Mouse (Mus musculus): Measurements from ENCODE around the gene Cpeb3. TPM values are rescaled to one million over a fixed set of nuclear protein-coding genes. Genes with fewer than 3 reads are reported as not detected.

Gene Cpeb3
- polyA plus RNA-seq, 1 experiment: 10.1 TPM

DNA sequence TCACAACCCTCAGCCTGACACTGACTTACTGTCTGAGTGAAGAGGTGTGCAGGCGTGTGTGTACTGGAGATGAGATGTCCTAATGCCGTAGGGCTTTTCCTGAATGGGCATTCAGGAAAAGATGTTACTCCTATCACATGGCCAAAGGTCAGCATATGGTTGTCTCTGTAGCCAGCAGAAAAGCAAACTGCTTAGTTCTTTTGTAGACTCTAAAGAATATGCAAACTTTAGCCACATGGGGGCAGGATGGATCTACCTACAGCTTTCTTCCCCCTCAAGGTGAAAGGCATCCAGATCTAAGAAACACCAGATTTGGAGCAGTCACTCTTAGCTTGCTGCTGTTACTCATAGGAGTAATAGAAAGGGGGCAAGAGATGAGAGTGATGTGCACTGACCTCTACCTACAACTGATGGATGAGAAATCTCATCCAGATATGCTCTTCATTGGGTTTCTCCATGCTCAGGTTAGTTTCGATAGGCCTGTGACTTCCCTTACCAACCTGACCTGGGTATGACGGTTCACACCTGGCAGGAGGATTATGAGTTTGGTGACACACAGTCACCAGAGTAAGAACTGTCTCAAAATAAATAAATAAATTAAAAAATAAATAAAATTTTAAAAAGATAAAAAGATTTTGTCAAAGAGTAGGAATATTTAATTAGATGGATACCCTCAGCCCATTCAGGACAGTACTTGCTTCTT, 157.6 kb downstream of the Cpeb3 start:
- Histone ChIP-seq H3K36me3 (ENCODE audit: control insufficient read depth) (peaks cover 5% of the 10 kb centered on the region), H3K4me3 (replicated peaks) (no peak overlapping the region), H3K9me3 (ENCODE audit: control insufficient read depth, low read length) (no peaks in the 10 kb centered on the region), H3K4me1 (ENCODE audit: control insufficient read depth) (no peaks in the 10 kb centered on the region; the same call in 1 of the 2 replicates), H3K27me3 (ENCODE audit: control insufficient read depth) (no peaks in the 10 kb centered on the region)
- TF ChIP-seq GATA1 (IDR thresholded peaks at IDR 0.05; ENCODE audit: low read length): no peak
- no peak for TF ChIP-seq TAL1 (IDR thresholded peaks at IDR 0.05; ENCODE audit: low read length)

DNA sequence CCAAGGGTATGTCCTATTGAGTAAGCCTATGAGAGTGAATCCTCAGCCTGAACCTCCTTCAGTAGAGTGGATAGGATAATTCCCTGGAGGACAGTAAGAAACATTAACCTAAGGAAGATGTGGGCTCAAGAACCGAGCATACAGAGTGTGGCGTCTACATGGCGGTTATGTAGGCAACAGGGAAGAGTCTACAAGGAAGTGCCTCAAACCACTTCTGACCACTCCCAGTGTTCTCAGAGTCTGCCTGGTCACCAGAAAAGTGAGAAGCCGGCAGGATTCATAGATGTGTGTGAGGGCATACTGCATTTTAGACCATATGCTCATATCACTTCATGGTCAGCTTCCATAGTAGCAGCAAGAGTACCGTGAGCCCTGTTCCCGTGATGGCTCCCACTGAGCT, 159.9 kb downstream of the Cpeb3 start:
- Histone ChIP-seq H3K9me3 (ENCODE audit: control insufficient read depth, low read length) (no peaks in the 10 kb centered on the region), H3K4me3 (replicated peaks) (no peak overlapping the region), H3K27me3 (ENCODE audit: control insufficient read depth) (no peaks in the 10 kb centered on the region), H3K4me1 (ENCODE audit: control insufficient read depth) (no peaks in the 10 kb centered on the region; the same call in 1 of the 2 replicates), H3K36me3 (ENCODE audit: control insufficient read depth) (peaks cover 13% of the 10 kb centered on the region)
- no peak for TF ChIP-seq TAL1 (IDR thresholded peaks at IDR 0.05; ENCODE audit: low read length)
- no peak for TF ChIP-seq GATA1 (IDR thresholded peaks at IDR 0.05; ENCODE audit: low read length)

DNA sequence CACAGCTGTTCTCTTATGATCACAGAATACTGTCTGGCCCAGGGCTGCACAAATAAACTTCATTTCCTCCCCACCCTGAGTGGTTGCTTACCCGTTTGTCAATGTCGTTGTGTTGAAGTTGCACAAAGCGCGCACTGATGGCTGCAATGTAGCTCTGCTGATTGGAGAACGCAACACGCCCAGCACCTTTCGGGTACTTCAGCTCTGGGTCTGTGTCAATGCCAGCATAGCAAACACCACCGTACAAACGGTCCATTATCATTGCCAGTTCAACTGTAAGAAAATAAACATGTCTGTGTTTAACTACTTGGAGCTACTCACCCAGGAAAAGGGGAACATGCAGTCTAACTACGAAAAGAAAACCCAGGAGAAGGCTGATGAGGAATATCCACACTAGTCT, 164.0 kb downstream of the Cpeb3 start:
- Histone ChIP-seq H3K36me3 (ENCODE audit: control insufficient read depth) (peaks cover 19% of the 10 kb centered on the region), H3K9me3 (ENCODE audit: control insufficient read depth, low read length) (no peaks in the 10 kb centered on the region), H3K4me3 (replicated peaks) (no peak overlapping the region), H3K27me3 (ENCODE audit: control insufficient read depth) (no peaks in the 10 kb centered on the region), H3K4me1 (ENCODE audit: control insufficient read depth) (peaks cover 2% of the 10 kb centered on the region; the same call in 1 of the 2 replicates)
- TF ChIP-seq TAL1 (IDR thresholded peaks at IDR 0.05; ENCODE audit: low read length): no peak
- TF ChIP-seq GATA1 (IDR thresholded peaks at IDR 0.05; ENCODE audit: low read length): no peak

DNA sequence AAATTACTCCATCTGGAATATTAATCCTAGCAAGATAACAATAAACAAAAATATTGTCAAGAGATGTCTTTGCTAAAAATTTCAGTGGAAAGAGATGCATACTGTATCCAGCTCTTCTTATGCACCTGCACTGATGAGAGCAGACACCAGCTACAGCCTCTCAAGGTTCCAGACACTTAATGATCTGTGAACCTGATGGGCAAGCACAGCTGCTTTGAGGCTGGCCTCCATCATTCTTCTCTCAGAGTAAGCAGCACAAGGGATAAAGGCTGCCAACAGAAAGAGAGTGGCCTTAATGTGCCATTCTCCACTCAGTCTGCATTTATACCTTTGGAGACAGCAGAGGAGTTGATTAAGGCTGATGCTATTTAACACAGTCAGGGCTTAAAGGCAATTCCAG, 167.5 kb downstream of the Cpeb3 start:
- no peak for TF ChIP-seq TAL1 (IDR thresholded peaks at IDR 0.05; ENCODE audit: low read length)
- no peak for TF ChIP-seq GATA1 (IDR thresholded peaks at IDR 0.05; ENCODE audit: low read length)

DNA sequence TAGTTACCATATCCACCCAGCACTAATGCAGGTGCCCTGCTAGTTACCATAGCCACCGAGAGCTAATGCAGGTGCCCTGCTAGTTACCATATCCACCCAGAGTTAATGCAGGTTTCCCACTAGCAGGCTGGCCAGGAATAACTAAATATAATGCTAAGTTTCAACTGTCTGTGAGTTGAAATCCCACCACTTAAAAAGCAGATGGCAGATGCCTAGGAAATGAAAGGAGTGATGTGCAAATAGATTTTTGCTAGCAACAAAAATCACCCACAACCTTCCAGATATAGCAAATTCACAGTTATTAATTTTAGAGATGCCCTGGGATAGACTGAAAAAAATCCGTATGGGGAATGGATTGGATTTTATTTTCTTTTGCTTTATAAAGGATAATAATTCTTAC, 176.0 kb downstream of the Cpeb3 start:
- Histone ChIP-seq H3K9me3 (ENCODE audit: control insufficient read depth, low read length) (no peaks in the 10 kb centered on the region), H3K4me1 (ENCODE audit: control insufficient read depth) (no peaks in the 10 kb centered on the region), H3K4me3 (replicated peaks) (no peak overlapping the region), H3K36me3 (ENCODE audit: control insufficient read depth) (peaks cover 12% of the 10 kb centered on the region), H3K27me3 (ENCODE audit: control insufficient read depth) (no peaks in the 10 kb centered on the region)
- no peak for TF ChIP-seq GATA1 (IDR thresholded peaks at IDR 0.05; ENCODE audit: low read length)
- no peak for TF ChIP-seq TAL1 (IDR thresholded peaks at IDR 0.05; ENCODE audit: low read length)

More for the DNA sequence above, 167.5 kb downstream of the Cpeb3 start:
- Histone ChIP-seq H3K9me3 (ENCODE audit: control insufficient read depth, low read length) (no peaks in the 10 kb centered on the region), H3K4me1 (ENCODE audit: control insufficient read depth) (peaks cover 2% of the 10 kb centered on the region; the same call in 1 of the 2 replicates), H3K4me3 (replicated peaks) (no peak overlapping the region), H3K27me3 (ENCODE audit: control insufficient read depth) (no peaks in the 10 kb centered on the region), H3K36me3 (ENCODE audit: control insufficient read depth) (peaks cover 20% of the 10 kb centered on the region)

DNA sequence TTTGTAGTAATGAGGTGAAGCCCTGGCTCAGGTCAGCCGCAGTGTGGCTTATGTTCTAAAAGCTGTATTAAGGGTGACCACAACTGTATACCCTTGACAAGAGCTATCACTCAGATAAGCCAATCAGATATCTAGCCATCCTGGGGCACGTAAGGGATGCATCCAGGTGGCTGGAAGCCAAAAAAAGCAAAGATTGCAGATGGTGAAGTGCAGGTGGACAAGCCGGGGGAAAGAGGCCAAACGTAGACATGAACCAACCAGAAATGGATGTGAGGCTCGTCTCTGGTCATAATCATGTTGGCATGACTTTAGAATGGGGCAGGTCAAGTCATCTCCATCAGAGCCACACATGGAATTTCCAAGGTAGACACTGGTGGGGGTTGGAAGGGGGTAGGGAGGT, 177.0 kb downstream of the Cpeb3 start:
- Histone ChIP-seq H3K27me3 (ENCODE audit: control insufficient read depth) (no peaks in the 10 kb centered on the region), H3K9me3 (ENCODE audit: control insufficient read depth, low read length) (no peaks in the 10 kb centered on the region), H3K4me3 (replicated peaks) (no peak overlapping the region), H3K4me1 (ENCODE audit: control insufficient read depth) (no peaks in the 10 kb centered on the region), H3K36me3 (ENCODE audit: control insufficient read depth) (peaks cover 12% of the 10 kb centered on the region)
- TF ChIP-seq TAL1 (IDR thresholded peaks at IDR 0.05; ENCODE audit: low read length) (no peak), GATA1 (IDR thresholded peaks at IDR 0.05; ENCODE audit: low read length) (no peak)

DNA sequence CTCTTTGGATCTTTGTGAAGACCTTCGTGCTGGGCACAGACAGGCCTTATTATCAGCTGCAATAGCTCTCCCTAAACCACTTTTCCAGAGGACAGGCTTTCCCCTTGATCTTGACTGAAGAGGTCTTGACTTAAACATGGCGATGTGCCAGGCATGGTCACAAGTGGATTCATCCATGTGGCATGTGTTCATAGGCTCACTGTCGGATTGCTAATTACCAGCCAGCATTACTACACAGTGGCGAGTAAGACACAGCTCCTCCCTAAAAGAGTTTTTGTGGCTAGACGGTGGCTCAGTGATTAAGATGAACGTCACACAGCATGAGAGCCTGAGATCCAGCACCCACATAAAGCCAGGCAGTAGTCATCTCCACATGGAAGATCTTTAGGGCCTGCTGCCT, 178.6 kb downstream of the Cpeb3 start:
- Histone ChIP-seq H3K9me3 (ENCODE audit: control insufficient read depth, low read length) (no peaks in the 10 kb centered on the region), H3K27me3 (ENCODE audit: control insufficient read depth) (no peaks in the 10 kb centered on the region), H3K4me1 (ENCODE audit: control insufficient read depth) (no peaks in the 10 kb centered on the region), H3K4me3 (replicated peaks) (no peak overlapping the region), H3K36me3 (ENCODE audit: control insufficient read depth) (peaks cover 16% of the 10 kb centered on the region)
- no peak for TF ChIP-seq TAL1 (IDR thresholded peaks at IDR 0.05; ENCODE audit: low read length)
- TF ChIP-seq GATA1 (IDR thresholded peaks at IDR 0.05; ENCODE audit: low read length): no peak

DNA sequence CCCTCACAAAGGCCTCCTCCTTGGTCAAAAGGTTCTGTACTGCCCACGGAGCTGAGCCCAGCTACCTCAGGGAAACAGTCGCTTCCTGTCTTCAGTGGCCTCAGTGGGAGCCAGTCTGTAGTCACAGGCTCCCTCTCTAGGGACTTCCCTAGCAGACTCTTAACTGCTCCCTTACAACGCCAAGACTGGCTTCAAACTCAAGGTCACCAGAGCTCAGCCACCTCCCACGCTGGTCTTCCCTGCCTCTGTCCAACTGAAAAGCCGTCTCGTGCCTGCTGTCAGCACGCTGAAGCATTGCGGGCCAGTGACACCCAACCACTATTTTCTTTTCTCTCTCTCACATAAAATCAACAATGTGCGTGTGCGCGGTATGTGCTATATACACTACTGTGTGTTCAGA, 182.0 kb downstream of the Cpeb3 start:
- no peaks in the 10 kb centered on the region for H3K27me3 ChIP-seq (ENCODE audit: control insufficient read depth)
- H3K4me1 ChIP-seq (ENCODE audit: control insufficient read depth): no peaks in the 10 kb centered on the region
- peaks cover 24% of the 10 kb centered on the region for H3K36me3 ChIP-seq (ENCODE audit: control insufficient read depth)
- H3K9me3 ChIP-seq (ENCODE audit: control insufficient read depth, low read length): no peaks in the 10 kb centered on the region; the same call in 1 of the 2 replicates
- TF ChIP-seq GATA1 (IDR thresholded peaks at IDR 0.05; ENCODE audit: low read length) (no peak), TAL1 (IDR thresholded peaks at IDR 0.05; ENCODE audit: low read length) (no peak)
- H3K4me3 ChIP-seq (replicated peaks): no peak overlapping the region

DNA sequence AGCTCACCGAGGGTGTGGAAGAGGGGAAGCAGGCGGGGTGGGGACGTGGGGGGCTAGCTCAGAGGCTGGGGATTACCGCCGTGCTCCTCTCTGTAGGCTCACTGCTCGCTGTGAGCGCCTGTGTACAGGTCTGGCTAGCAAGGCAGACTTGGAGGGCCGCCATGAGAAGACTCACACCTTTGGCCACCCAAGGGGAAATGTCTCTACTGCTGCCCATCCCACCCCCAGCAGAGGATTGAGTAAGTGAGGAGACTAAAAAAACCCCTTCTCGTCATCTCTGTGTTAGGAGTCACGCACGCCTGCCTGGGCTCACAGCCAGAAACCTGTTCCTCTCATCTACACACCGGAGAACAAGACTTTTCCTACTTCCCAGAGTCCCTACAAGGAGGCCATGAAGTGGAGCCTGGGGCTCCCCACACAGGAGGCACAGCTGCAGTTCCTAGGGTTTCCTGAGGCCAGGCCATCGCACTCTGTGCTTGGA, 182.5 kb downstream of the Cpeb3 start:
- no peaks in the 10 kb centered on the region; the same call in 1 of the 2 replicates for H3K9me3 ChIP-seq (ENCODE audit: control insufficient read depth, low read length)
- H3K36me3 ChIP-seq (ENCODE audit: control insufficient read depth): peaks cover 24% of the 10 kb centered on the region
- no peaks in the 10 kb centered on the region for H3K27me3 ChIP-seq (ENCODE audit: control insufficient read depth)
- H3K4me3 ChIP-seq (replicated peaks): no peak overlapping the region
- H3K4me1 ChIP-seq (ENCODE audit: control insufficient read depth): no peaks in the 10 kb centered on the region
- TF ChIP-seq GATA1 (IDR thresholded peaks at IDR 0.05; ENCODE audit: low read length): no peak
- TF ChIP-seq TAL1 (IDR thresholded peaks at IDR 0.05; ENCODE audit: low read length): no peak
